Mouse (Mus musculus): ENCODE measurements around the gene Efna5.

GRCm38 (mm10) chr17:62774749-62775148, 106.4 kb downstream of the Efna5 start:
- TF ChIP-seq CTCF (IDR thresholded peaks at IDR 0.05; ENCODE audit: borderline replicate concordance, insufficient read depth, low read depth, low read length) (no peak), POLR2A (IDR thresholded peaks at IDR 0.05; ENCODE audit: borderline replicate concordance, insufficient read depth, low read length) (no peak)

Measured in cerebellum, adult 2 months (tissue).